Mouse (Mus musculus): ENCODE results near the gene Atp1b1. TPM values are rescaled to one million over a fixed set of nuclear protein-coding genes. Genes with fewer than 3 reads are reported as not detected.

Gene Atp1b1
- total RNA-seq, 2 experiments from 2014 or later, result 1,962 to 1,976 TPM

- peak; percentile 71 to 75 for DNase-seq
These were observed 3.6 kb upstream of the Atp1b1 start for GRCm38 (mm10) chr1:164461726-164462125.

GRCm38 (mm10) chr1:164460921-164461697 lies 3.0 kb upstream of the Atp1b1 start:
- DNase-seq, result no peak

- no peak for DNase-seq
These were observed 1.2 kb upstream of the Atp1b1 start for GRCm38 (mm10) chr1:164459127-164459905.

GRCm38 (mm10) chr1:164458621-164459051 lies 481 bp upstream of the Atp1b1 start:
- no peak for DNase-seq

- DNase-seq, result no peak
These were observed 467 bp downstream of the Atp1b1 start for GRCm38 (mm10) chr1:164457531-164458244.

- no peak for DNase-seq
These were observed 1.4 kb downstream of the Atp1b1 start for GRCm38 (mm10) chr1:164456731-164457130.

GRCm38 (mm10) chr1:164456065-164456464 lies 2.1 kb downstream of the Atp1b1 start:
- DNase-seq, result no peak

- DNase-seq, result no peak
These were observed 2.5 kb downstream of the Atp1b1 start for GRCm38 (mm10) chr1:164455614-164456013.

GRCm38 (mm10) chr1:164454747-164455400 lies 3.3 kb downstream of the Atp1b1 start:
- peak; percentile 72 to 76 for DNase-seq

- no peak for DNase-seq
These were observed 4.4 kb downstream of the Atp1b1 start for GRCm38 (mm10) chr1:164453739-164454138.

GRCm38 (mm10) chr1:164453146-164453545 lies 5.0 kb downstream of the Atp1b1 start:
- DNase-seq, result no peak

GRCm38 (mm10) chr1:164452580-164452979 lies 5.6 kb downstream of the Atp1b1 start:
- DNase-seq, result no peak

GRCm38 (mm10) chr1:164451346-164451745 lies 6.8 kb downstream of the Atp1b1 start:
- DNase-seq, result no peak

- DNase-seq, result no peak
These were observed 7.5 kb downstream of the Atp1b1 start for GRCm38 (mm10) chr1:164450644-164451043.

- no peak for DNase-seq
These were observed 7.9 kb downstream of the Atp1b1 start for GRCm38 (mm10) chr1:164450231-164450630.

GRCm38 (mm10) chr1:164449626-164450025 lies 8.5 kb downstream of the Atp1b1 start:
- no peak for DNase-seq

- no peak for DNase-seq
These were observed 10.6 kb downstream of the Atp1b1 start for GRCm38 (mm10) chr1:164447521-164447920.

- DNase-seq, result no peak
These were observed 11.6 kb downstream of the Atp1b1 start for GRCm38 (mm10) chr1:164446535-164446934.

- no peak for DNase-seq
These were observed 12.5 kb downstream of the Atp1b1 start for GRCm38 (mm10) chr1:164445620-164446162.

- no peak for DNase-seq
These were observed 16.7 kb downstream of the Atp1b1 start for GRCm38 (mm10) chr1:164441408-164441974.

GRCm38 (mm10) chr1:164440708-164441407 lies 17.3 kb downstream of the Atp1b1 start:
- DNase-seq, result no peak

All from layer of hippocampus, postnatal 36 days (tissue).